Mouse (Mus musculus) stomach, postnatal 0 days (tissue): Measurements from ENCODE around the gene Bhlhe40.

Experiments used
- CTCF ChIP-seq: IDR thresholded peaks from 2 replicates; pipeline ENCODE4 v1.5.1; 2016; ENCODE audit warnings: antibody characterized with exemption, low read depth, mild to moderate bottlenecking, moderate library complexity
- EP300 ChIP-seq: optimal IDR thresholded peaks from 2 replicates; pipeline ENCODE3; 2016; ENCODE audit warnings: antibody characterized with exemption

DNA sequence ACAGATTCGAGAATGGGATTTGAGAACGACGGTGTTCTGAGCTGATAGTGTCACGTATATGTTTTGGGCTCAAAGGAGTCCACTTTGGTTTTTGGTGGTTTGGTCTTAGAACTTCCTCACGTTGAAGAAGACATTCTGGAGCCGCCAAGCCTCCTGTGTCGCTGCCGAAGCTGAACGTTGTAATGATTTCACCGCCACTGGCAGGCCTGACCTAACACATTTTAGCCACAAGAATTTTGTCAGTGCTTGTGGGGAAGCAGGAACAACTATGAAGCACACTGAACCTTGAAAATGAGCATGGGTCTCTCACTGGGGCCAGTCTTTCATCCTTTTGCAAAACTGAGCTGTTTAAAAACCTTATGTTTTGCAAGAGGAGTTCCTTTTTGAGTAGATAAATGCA lies 42.4 kb upstream of the Bhlhe40 start:
- TF ChIP-seq CTCF, result no peak
- TF ChIP-seq EP300, result no peak
